Mouse (Mus musculus): ENCODE data around the gene Atp2b2.

Atp2b2 gene

GRCm38 (mm10) chr6:113942355-113942754 lies 100.1 kb downstream of the Atp2b2 start:
- no peak for DNase-seq (ENCODE audit: low read depth)

- DNase-seq (ENCODE audit: low read depth): no peak
Measured at GRCm38 (mm10) chr6:113941324-113941723, 101.1 kb downstream of the Atp2b2 start.

- DNase-seq (ENCODE audit: low read depth): no peak
Measured at GRCm38 (mm10) chr6:113939442-113939841, 103.0 kb downstream of the Atp2b2 start.

- no peak for DNase-seq (ENCODE audit: low read depth)
Measured at GRCm38 (mm10) chr6:113936811-113937508, 105.5 kb downstream of the Atp2b2 start.

- DNase-seq (ENCODE audit: low read depth): no peak
Measured at GRCm38 (mm10) chr6:113936111-113936510, 106.3 kb downstream of the Atp2b2 start.

- no peak for DNase-seq (ENCODE audit: low read depth)
Measured at GRCm38 (mm10) chr6:113934692-113935091, 107.7 kb downstream of the Atp2b2 start.

- DNase-seq (ENCODE audit: low read depth): no peak
Measured at GRCm38 (mm10) chr6:113933261-113934151, 108.9 kb downstream of the Atp2b2 start.

GRCm38 (mm10) chr6:113929191-113929875 lies 113.1 kb downstream of the Atp2b2 start:
- DNase-seq (ENCODE audit: low read depth): no peak

- DNase-seq (ENCODE audit: low read depth): no peak
Measured at GRCm38 (mm10) chr6:113923249-113923648, 119.2 kb downstream of the Atp2b2 start.

- DNase-seq (ENCODE audit: low read depth): no peak
Measured at GRCm38 (mm10) chr6:113920466-113920865, 121.9 kb downstream of the Atp2b2 start.

- no peak for DNase-seq (ENCODE audit: low read depth)
Measured at GRCm38 (mm10) chr6:113912753-113913152, 129.7 kb downstream of the Atp2b2 start.

- DNase-seq (ENCODE audit: low read depth): no peak
Measured at GRCm38 (mm10) chr6:113911094-113911493, 131.3 kb downstream of the Atp2b2 start.

- DNase-seq (ENCODE audit: low read depth): no peak
Measured at GRCm38 (mm10) chr6:113910411-113911055, 131.9 kb downstream of the Atp2b2 start.

- DNase-seq (ENCODE audit: low read depth): no peak
Measured at GRCm38 (mm10) chr6:113909836-113910235, 132.6 kb downstream of the Atp2b2 start.

GRCm38 (mm10) chr6:113908066-113908465 lies 134.3 kb downstream of the Atp2b2 start:
- DNase-seq (ENCODE audit: low read depth): no peak

- DNase-seq (ENCODE audit: low read depth): no peak
Measured at GRCm38 (mm10) chr6:113904406-113904805, 138.0 kb downstream of the Atp2b2 start.

GRCm38 (mm10) chr6:113896023-113896422 lies 146.4 kb downstream of the Atp2b2 start:
- no peak for DNase-seq (ENCODE audit: low read depth)

GRCm38 (mm10) chr6:113894008-113894407 lies 148.4 kb downstream of the Atp2b2 start:
- no peak for DNase-seq (ENCODE audit: low read depth)

GRCm38 (mm10) chr6:113892091-113892674 lies 150.2 kb downstream of the Atp2b2 start:
- no peak for DNase-seq (ENCODE audit: low read depth)

- no peak for DNase-seq (ENCODE audit: low read depth)
Measured at GRCm38 (mm10) chr6:113891225-113891967, 151.0 kb downstream of the Atp2b2 start.

- DNase-seq (ENCODE audit: low read depth): no peak
Measured at GRCm38 (mm10) chr6:113890858-113891213, 151.6 kb downstream of the Atp2b2 start.

All from fibroblast of lung, adult 2 months (primary cell).